Mouse (Mus musculus) limb, embryonic 12.5 days (tissue): ENCODE data around the gene Abhd17b. TPM values are rescaled to one million over a fixed set of nuclear protein-coding genes. Genes with fewer than 3 reads are reported as not detected.

Experiments
- ATAC-seq: fragments of 200-750 bp; cut with Nextera tagmentation; 2 replicates; pipeline ENCODE4 v1.8.0; 2017; ENCODE audit warnings: low read depth, moderate TSS enrichment; ENCODE audit not compliant: insufficient number of reproducible peaks, insufficient read depth, low FRiP score, low TSS enrichment
- H3K27ac ChIP-seq: fragments of 300-500 bp; sonication (generic); 2 replicates; pipeline ENCODE4 v1.5.1; 2016; ENCODE audit warnings: mild to moderate bottlenecking, moderate library complexity
- H3K27me3 ChIP-seq: fragments of 300-500 bp; sonication (generic); 2 replicates; pipeline ENCODE4 v1.6.1; 2016; ENCODE audit warnings: mild to moderate bottlenecking, moderate library complexity
- H3K36me3 ChIP-seq: fragments of 300-500 bp; sonication (generic); 2 replicates; pipeline ENCODE4 v1.6.1; 2016; ENCODE audit warnings: mild to moderate bottlenecking, moderate library complexity
- H3K4me1 ChIP-seq: fragments of 300-500 bp; sonication (generic); replicated peaks from 2 replicates; pipeline ENCODE4 v1.6.1; 2016
- H3K4me2 ChIP-seq: fragments of 300-500 bp; sonication (generic); 2 replicates; pipeline ENCODE4 v1.6.1; 2016; ENCODE audit warnings: mild to moderate bottlenecking, moderate library complexity
- H3K4me3 ChIP-seq: fragments of 300-500 bp; sonication (generic); replicated peaks from 2 replicates; pipeline ENCODE4 v1.5.1; 2016; ENCODE audit warnings: mild to moderate bottlenecking
- H3K9ac ChIP-seq: fragments of 300-500 bp; sonication (generic); replicated peaks from 2 replicates; pipeline ENCODE4 v1.6.1; 2016; ENCODE audit warnings: mild to moderate bottlenecking, moderate library complexity
- H3K9me3 ChIP-seq: fragments of 300-500 bp; sonication (generic); 2 replicates; pipeline ENCODE4 v1.6.1; 2016; ENCODE audit warnings: mild to moderate bottlenecking, moderate library complexity
- WGBS: fragments of 180-500 bp; shearing (Covaris S2); methylation state at CpG from one replicate; pipeline ENCODE4 v1.1.7; 2016; 5-methylcytosine and 5-hydroxymethylcytosine counted together
- polyA plus RNA-seq: library from polyadenylated mRNA; unstranded; fragments of >200 nt; fragmentation: Nextera tagmentation; extraction: Ambion mirVana; gene quantifications from 2 replicates; pipeline ENCODE4 v1.2.1, GENCODE M21; 2016

Gene Abhd17b
- polyA plus RNA-seq, 1 experiment from 2014 or later: 37.4 TPM

DNA sequence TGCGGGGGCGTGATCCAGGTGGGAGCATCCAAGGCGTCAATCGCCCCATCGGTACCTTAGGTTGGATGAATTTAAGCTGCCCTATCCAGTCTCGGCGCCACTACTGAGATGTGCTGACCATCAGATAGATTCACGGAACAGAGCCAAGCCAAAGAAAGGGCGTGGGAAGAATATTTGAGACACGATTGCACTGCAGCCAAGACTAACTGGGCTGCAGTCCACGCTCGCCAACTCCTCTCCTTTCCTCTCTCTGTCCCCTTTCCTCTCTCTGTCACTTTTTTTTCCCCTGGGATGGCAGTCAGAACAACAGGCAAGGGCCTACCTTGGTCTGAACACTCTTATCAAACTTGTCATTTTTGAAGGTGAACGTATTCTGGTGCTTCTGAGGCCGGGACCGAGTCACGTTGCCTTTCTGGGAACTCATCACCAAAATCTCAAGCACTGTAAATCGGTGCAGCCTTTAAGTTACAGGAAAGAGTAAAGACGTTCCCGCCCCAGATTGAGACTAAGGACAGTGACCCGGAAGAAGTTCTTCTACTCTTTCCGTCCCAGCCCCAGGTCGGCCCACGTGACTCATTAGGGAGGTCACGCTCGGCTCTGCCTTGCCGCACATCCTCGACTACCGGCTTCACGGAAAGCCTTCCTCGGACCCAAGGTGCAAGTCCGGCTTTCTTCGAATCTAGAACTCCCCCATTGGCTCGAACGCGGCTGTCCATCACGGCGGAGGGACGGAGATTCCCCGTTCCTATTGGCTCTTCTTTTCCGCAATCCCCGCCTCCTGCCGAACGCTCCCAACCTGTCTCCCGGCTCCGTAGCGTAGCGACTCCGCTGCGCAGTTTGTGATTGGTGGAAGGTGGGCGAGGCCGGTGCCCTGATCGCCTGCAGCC, 457 bp upstream of the Abhd17b start, which contains the start of gene 1110059E24Rik:
Gene 1110059E24Rik, minus strand, starts transcription at position 692 of the 887 bp plus-strand sequence.
- ATAC-seq: peak; percentile 100
- peak within 1 kb of the TSS; percentile 99 for H3K27ac ChIP-seq

DNA sequence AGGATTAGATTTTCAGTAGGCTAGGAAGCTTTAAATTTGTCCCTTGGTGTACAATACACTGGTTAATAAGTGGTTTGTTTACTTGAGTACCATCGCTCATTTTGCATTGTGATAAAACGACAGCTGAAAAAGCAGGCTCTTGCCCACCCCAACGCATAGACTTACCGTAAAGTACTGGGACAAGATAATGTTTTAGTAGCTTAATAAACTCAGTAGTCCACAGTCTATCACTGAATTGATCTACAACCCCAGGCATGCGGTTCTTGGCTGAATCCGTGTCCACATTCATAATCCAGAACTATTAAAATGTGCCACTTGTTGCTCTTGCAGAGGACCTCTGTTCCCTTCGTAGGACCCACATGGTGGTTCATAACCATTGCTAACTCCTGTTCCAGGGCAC, 1.8 kb downstream of the Abhd17b start:
- peak overlapping the region; percentile 78 for H3K4me2 ChIP-seq
- no peaks in the 10 kb centered on the region for H3K9me3 ChIP-seq
- H3K36me3 ChIP-seq: 0 out of 2 replicates have a peak, but pooled peaks cover 4% of the 10 kb centered on the region
- peaks cover 19% of the 10 kb centered on the region for H3K4me1 ChIP-seq
- H3K27ac ChIP-seq: no peak overlapping the region
- no peak for ATAC-seq
- H3K27me3 ChIP-seq: no peaks in the 10 kb centered on the region
- WGBS: 82% methylated on average over 7 of the region's 7 CpGs
- peak overlapping the region; percentile 78 for H3K4me3 ChIP-seq
- H3K9ac ChIP-seq: no peak overlapping the region

More for the DNA sequence above, 457 bp upstream of the Abhd17b start, which contains the start of gene 1110059E24Rik:
- Histone ChIP-seq H3K9me3 (no peaks in the 10 kb centered on the region), H3K4me2 (peak within 1 kb of the TSS; percentile 78), H3K4me1 (peaks cover 19% of the 10 kb centered on the region), H3K27me3 (no peaks in the 10 kb centered on the region), H3K4me3 (peak within 1 kb of the TSS; percentile 78), H3K9ac (peak within 1 kb of the TSS; percentile 96), H3K36me3 (0 out of 2 replicates have a peak, but pooled peaks cover 4% of the 10 kb centered on the region)
- 5% methylated on average over 52 of the region's 52 CpGs for WGBS

DNA sequence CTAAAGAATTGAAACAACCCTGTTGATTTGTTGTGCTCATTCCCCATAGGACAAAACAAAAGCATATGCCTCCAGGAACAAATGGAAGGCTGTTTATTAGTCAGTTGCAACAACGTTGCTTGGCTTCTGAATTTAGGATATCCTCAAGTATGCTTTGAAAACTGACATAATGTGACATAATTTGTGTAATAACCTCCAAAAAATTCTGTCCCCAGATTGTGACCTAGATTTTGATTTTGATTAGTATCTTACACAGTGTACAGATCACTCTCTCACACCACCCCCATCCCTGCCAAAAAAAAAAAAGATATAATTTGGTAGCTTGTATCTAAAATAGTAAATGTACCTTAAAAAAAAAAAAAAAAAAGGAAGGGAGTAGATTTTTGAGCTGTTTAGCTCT, 7.7 kb downstream of the Abhd17b start:
- H3K27ac ChIP-seq: no peak overlapping the region
- no peaks in the 10 kb centered on the region for H3K9me3 ChIP-seq
- ATAC-seq: no peak
- H3K27me3 ChIP-seq: no peaks in the 10 kb centered on the region
- H3K9ac ChIP-seq: no peak overlapping the region
- no peak overlapping the region for H3K4me3 ChIP-seq
- no peaks in the 10 kb centered on the region; the same call in 1 of the 2 replicates for H3K4me1 ChIP-seq
- 0 out of 2 replicates have a peak, but pooled peaks cover 4% of the 10 kb centered on the region for H3K36me3 ChIP-seq
- H3K4me2 ChIP-seq: no peak overlapping the region
- 79% methylated on average over 1 of the region's 1 CpGs for WGBS

DNA sequence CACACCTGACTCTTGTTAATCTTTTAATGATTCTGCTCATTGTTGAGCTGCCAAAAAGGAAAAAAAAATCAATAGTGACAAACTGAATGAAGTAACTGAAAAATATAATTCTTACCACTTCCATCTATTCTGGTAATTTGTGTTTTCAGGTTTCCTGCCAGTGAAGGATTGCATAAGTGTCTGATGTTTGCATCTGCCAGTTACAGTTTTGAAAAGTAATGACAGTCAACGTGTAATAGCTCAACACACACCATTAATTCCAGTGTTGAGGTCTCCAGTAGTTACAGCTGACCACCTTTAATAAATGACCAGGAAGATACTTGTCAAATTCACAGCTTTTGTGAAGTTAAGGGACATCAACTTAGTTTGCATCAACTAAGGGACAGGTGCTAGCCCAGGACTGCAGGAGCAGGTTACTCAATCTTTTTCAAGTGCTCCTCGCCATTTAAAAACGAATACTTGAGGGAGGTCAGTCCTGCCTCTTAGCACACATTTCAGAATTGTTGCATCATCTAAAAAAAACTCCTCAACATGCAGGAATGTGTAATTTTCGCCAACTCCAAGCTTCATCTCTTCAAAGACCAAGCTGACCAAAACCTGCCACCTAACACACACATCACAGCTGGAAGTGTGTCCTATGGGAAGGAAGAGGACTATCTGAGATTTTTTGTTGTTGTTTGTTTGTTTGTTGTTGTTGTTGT, 10.9 kb downstream of the Abhd17b start:
- no peak for ATAC-seq
- Histone ChIP-seq H3K9me3 (no peaks in the 10 kb centered on the region), H3K4me1 (no peaks in the 10 kb centered on the region), H3K4me2 (no peak overlapping the region), H3K36me3 (no peaks in the 10 kb centered on the region), H3K27ac (no peak overlapping the region), H3K9ac (no peak overlapping the region), H3K27me3 (no peaks in the 10 kb centered on the region), H3K4me3 (no peak overlapping the region)
- WGBS: 86% methylated on average over 4 of the region's 4 CpGs

DNA sequence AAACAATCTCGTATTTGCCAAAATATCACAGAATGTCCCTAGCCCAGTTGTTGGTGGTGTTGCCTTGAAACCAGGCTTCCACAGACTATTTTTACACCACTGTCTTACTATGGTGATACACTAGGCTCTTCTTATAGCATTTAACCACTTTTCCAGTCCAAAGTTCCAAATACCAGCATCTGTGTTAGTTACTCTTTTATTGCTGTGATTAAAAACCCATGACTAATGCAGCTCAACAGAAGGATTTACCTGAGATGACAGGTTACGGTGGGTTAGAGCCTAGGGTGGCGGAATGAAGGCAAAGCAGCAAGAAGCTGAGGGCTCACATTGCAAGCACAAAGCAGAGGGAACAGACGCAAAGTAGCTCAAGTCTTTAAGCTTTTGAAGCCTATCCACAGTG, 16.7 kb downstream of the Abhd17b start:
- 0 out of 2 replicates have a peak, but pooled peaks cover 3% of the 10 kb centered on the region for H3K36me3 ChIP-seq
- no peak overlapping the region for H3K4me3 ChIP-seq
- 0 out of 2 replicates have a peak, but pooled peaks cover 4% of the 10 kb centered on the region for H3K9me3 ChIP-seq
- no peaks in the 10 kb centered on the region for H3K4me1 ChIP-seq
- H3K4me2 ChIP-seq: no peak overlapping the region
- WGBS: 76% methylated on average over 4 of the region's 4 CpGs
- H3K9ac ChIP-seq: no peak overlapping the region
- H3K27me3 ChIP-seq: no peaks in the 10 kb centered on the region
- no peak for ATAC-seq
- no peak overlapping the region for H3K27ac ChIP-seq

DNA sequence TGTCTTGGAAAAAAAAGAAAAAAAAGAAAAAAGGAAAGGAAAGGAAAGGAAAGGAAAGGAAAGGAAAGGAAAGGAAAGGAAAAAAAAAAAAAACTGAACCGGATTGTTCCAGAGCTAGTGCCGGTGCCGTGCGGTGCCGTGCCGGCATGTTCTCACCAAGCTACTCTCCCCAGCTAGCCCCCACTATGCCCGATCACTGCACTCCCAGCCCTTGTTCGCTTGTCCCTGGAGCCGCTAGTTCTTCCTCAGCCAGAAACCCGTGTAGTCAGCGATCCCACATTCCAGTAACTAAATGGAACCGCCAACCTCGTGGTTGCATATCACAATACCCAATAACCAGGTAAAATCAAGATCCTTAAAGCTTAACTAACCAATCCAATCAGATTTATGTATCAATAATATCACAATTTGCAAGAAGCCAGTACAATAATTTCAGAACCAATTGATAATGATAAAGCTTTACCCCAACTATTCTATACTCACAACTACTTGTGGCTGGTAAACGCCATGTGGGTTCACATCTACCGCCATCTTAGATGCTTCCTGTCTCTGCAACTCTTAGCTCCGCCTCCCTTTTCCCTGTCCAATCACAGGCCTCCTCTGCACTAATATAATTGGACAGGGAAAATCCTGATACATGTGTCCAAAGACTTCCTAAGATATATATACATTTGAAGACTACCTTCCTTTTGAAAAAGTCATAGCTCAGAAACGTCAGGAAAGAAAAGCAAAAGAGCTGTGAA, 21.5 kb downstream of the Abhd17b start:
- ATAC-seq: no peak
- no peak overlapping the region for H3K27ac ChIP-seq
- WGBS: 97% methylated on average over 17 of the region's 17 CpGs
- no peak overlapping the region for H3K4me2 ChIP-seq
- no peak overlapping the region for H3K4me3 ChIP-seq
- no peak overlapping the region for H3K9ac ChIP-seq
- H3K4me1 ChIP-seq: no peaks in the 10 kb centered on the region
- 0 out of 2 replicates have a peak, but pooled peaks cover 4% of the 10 kb centered on the region for H3K9me3 ChIP-seq
- peaks cover 17% of the 10 kb centered on the region; the same call in 1 of the 2 replicates for H3K36me3 ChIP-seq
- H3K27me3 ChIP-seq: no peaks in the 10 kb centered on the region

DNA sequence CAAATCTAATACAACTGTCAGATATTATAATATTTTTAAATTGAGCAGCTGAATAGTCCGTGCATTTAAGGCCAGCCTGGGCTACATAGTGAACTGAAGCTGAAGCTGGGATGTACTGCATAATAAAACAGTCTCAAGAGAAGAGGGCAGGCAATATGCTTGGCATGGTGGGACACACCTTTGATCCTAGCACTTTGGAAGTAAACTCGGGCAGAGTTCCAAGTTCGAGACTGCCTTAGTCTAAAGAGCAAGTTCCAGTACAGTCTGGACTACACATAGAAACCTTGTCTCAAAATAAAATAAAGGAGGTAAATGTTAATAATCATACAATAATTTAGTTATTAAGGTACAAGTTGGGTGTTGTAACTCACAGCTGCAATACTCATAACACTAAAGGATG, 27.1 kb downstream of the Abhd17b start:
- Histone ChIP-seq H3K9me3 (no peaks in the 10 kb centered on the region), H3K27ac (no peak overlapping the region), H3K4me3 (no peak overlapping the region), H3K27me3 (no peaks in the 10 kb centered on the region), H3K4me2 (no peak overlapping the region), H3K4me1 (no peaks in the 10 kb centered on the region), H3K9ac (no peak overlapping the region), H3K36me3 (peaks cover 44% of the 10 kb centered on the region)
- ATAC-seq: no peak
- 96% methylated on average over 3 of the region's 3 CpGs for WGBS

DNA sequence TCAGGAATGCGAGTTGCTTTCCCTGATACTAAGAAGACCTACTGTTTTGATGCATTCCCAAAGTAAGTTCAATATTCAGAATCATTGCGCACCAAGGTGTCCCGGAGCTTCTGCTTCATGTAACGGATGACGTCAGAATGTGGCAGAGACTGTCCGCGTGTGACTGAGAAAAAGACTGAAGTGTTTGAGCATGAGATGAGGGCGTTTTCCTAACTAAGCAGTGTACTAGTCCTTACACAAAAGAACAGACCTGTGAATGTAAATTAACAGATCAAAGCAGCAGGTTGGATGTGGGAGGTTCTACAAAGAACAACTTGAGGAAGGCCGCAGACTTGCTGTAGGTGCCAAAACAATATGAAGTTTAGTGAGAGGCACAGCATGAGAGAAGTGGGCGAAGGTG, 28.0 kb downstream of the Abhd17b start:
- Histone ChIP-seq H3K36me3 (peaks cover 46% of the 10 kb centered on the region), H3K4me2 (no peak overlapping the region), H3K4me3 (no peak overlapping the region), H3K27ac (no peak overlapping the region), H3K4me1 (no peaks in the 10 kb centered on the region), H3K27me3 (no peaks in the 10 kb centered on the region), H3K9ac (no peak overlapping the region), H3K9me3 (no peaks in the 10 kb centered on the region)
- WGBS: 94% methylated on average over 10 of the region's 10 CpGs
- no peak for ATAC-seq

DNA sequence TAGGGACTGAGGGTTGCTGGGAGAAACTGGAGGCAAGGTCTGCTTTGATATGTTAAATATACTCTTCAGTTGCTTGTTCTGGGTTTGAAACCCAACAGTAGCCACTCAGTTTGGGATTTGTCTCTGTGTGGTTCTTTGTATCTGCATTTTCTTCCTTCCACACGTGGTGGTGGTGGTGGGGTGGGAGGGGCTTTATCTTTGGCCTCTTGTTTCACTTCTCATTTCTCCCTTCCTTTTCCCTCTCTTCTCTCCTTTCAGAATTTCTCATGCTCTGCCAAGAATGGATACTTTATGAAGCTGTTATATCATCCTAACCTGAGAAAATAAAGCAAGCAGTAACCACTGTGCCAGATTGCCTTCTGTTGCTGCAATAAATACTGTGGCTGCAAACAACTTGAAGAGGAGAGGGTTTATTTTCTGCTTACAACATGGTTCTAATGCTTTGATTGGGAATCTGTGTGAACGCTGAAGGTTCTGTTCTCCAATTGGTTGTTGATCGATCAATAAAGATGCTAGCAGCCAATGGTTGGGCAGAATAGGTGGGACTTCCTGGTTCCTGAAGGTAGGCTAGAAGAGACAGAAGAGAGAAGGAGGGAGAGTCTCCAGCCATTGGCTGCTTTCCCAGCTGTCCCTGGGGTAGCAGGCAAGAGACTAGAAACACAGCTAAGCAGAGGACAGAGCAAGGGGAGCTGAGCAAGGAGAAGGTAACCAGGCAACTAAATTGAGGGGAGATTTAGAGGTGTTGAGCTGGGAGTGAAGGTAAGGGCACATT, 60.5 kb downstream of the Abhd17b start:
- WGBS: 80% methylated on average over 3 of the region's 3 CpGs
- no peak for ATAC-seq

DNA sequence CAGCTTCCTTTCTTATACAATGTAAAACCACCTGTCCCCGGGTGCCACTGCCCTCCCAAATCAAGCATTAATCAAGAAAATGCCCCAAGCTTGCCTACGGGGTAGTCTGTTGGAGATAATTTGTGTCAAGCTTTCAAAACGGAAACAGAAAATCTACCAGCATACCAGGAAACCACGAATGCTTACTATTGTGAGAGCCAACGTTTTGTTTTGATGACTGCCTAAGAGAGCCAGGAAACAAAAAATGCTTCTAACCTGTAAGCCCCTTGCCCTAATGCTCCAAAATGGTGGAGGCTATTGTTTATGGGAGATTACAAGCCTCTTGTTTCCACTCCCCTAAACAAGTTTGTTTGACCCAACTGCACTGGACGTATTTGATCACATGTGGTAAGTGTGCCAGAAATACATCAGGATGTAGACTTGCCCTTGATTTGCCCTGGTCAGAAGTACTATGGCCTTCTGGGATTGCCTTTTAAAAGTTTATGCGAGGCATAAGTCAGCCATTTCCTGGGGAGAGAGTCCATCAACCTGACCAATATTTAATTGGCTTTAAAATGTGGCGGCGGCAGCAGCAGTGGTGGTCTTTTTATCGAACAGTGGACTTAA, 61.4 kb downstream of the Abhd17b start:
- WGBS: 57% methylated on average over 10 of the region's 10 CpGs
- Histone ChIP-seq H3K36me3 (no peaks in the 10 kb centered on the region), H3K9ac (no peak overlapping the region), H3K9me3 (no peaks in the 10 kb centered on the region), H3K4me3 (no peak overlapping the region), H3K27me3 (no peaks in the 10 kb centered on the region), H3K27ac (no peak overlapping the region), H3K4me2 (peak overlapping the region; percentile 1; the same call in 1 of the 2 replicates), H3K4me1 (peaks cover 13% of the 10 kb centered on the region)
- no peak for ATAC-seq

More for the DNA sequence above, 60.5 kb downstream of the Abhd17b start:
- Histone ChIP-seq H3K4me2 (no peak overlapping the region), H3K9ac (no peak overlapping the region), H3K4me3 (no peak overlapping the region), H3K4me1 (peaks cover 13% of the 10 kb centered on the region), H3K36me3 (no peaks in the 10 kb centered on the region), H3K27ac (no peak overlapping the region), H3K9me3 (no peaks in the 10 kb centered on the region), H3K27me3 (no peaks in the 10 kb centered on the region)
